Mouse (Mus musculus): ENCODE data around the gene Cyp2s1. TPM values are rescaled to one million over a fixed set of nuclear protein-coding genes. Genes with fewer than 3 reads are reported as not detected.
"Not testable (repeated sequence)": the region's sequence is repeated elsewhere in the genome, so short reads cannot be mapped to it uniquely, and the experiment has no call there.

Cyp2s1 gene
- total and polyA plus RNA-seq, 3 experiments, result not detected

GRCm38 (mm10) chr7:25794775-25795174, 21.9 kb downstream of the Cyp2s1 start:
- no peak overlapping the region for H3K27ac ChIP-seq (ENCODE audit: control insufficient read depth, low read depth, low read length)
- H3K9ac ChIP-seq (ENCODE audit: control insufficient read depth, low read depth, low read length, poor library complexity, severe bottlenecking), result no peak overlapping the region
- no peaks in the 10 kb centered on the region for H3K79me2 ChIP-seq (ENCODE audit: control insufficient read depth, insufficient read depth, low read length, poor library complexity)
- no peaks in the 10 kb centered on the region for H3K36me3 ChIP-seq (ENCODE audit: control insufficient read depth in 1 of 2, insufficient read depth in 2 of 2, low read length in 2 of 2)
- no peaks in the 10 kb centered on the region for H3K4me1 ChIP-seq (ENCODE audit: control insufficient read depth in 1 of 2, insufficient read depth in 2 of 2, low read length in 2 of 2)
- H3K27me3 ChIP-seq (ENCODE audit: control insufficient read depth in 1 of 2, insufficient read depth in 2 of 2, low read length in 2 of 2), result peaks cover 0 to 1% of the 10 kb centered on the region in 2 experiments; a peak in 1 of 4 replicates
- H3K4me3 ChIP-seq (ENCODE audit: control insufficient read depth in 1 of 2, insufficient read depth in 1 of 2, low read depth in 2 of 2, low read length in 2 of 2), result no peak overlapping the region
- no peaks in the 10 kb centered on the region for H3K9me3 ChIP-seq (replicated peaks; ENCODE audit: insufficient read depth, low read length)
- no peak for TF ChIP-seq SMC3 (IDR thresholded peaks at IDR 0.05; ENCODE audit: low read depth, low read length)
- no peak for TF ChIP-seq ZC3H11A (IDR thresholded peaks at IDR 0.05; ENCODE audit: low read depth, low read length)
- TF ChIP-seq POLR2AphosphoS2 (IDR thresholded peaks at IDR 0.05; ENCODE audit: low read length), result no peak
- no peak for TF ChIP-seq MAZ (IDR thresholded peaks at IDR 0.05; ENCODE audit: low read depth, low read length)
- no peak for TF ChIP-seq CHD1 (IDR thresholded peaks at IDR 0.05; ENCODE audit: low read depth, low read length)
- no peak for TF ChIP-seq CTCF (IDR thresholded peaks at IDR 0.05 in 2 of 3, conservative IDR thresholded peaks at IDR 0.05 in 1 of 3; ENCODE audit: control insufficient read depth in 1 of 3, insufficient read depth in 1 of 3, low read depth in 2 of 3, low read length in 3 of 3, poor library complexity in 1 of 3, severe bottlenecking in 1 of 3)
- no peak for TF ChIP-seq ELF1 (IDR thresholded peaks at IDR 0.05; ENCODE audit: low read depth, low read length)
- TF ChIP-seq BHLHE40 (IDR thresholded peaks at IDR 0.05; ENCODE audit: borderline replicate concordance, low read depth, low read length), result no peak
- no peak for TF ChIP-seq JUND (IDR thresholded peaks at IDR 0.05; ENCODE audit: low read depth, low read length)
- TF ChIP-seq GABPA (IDR thresholded peaks at IDR 0.05; ENCODE audit: low read depth, low read length), result no peak
- no peak for DNase-seq (ENCODE audit: low read depth, low spot score)

- TF ChIP-seq CHD2 (IDR thresholded peaks at IDR 0.05; ENCODE audit: low read length) (no peak), POLR2AphosphoS5 (IDR thresholded peaks at IDR 0.05; ENCODE audit: borderline replicate concordance, low read depth, low read length) (no peak), POLR2AphosphoS2 (IDR thresholded peaks at IDR 0.05; ENCODE audit: low read length) (no peak), TCF12 (IDR thresholded peaks at IDR 0.05; ENCODE audit: low read depth, low read length) (no peak), USF2 (IDR thresholded peaks at IDR 0.05; ENCODE audit: borderline replicate concordance in 1 of 2, insufficient read depth in 1 of 2, low read depth in 1 of 2, low read length in 2 of 2) (no peak), BHLHE40 (IDR thresholded peaks at IDR 0.05; ENCODE audit: borderline replicate concordance, low read depth, low read length) (no peak), MAX (IDR thresholded peaks at IDR 0.05; ENCODE audit: low read length) (no peak), E2F4 (IDR thresholded peaks at IDR 0.05; ENCODE audit: borderline replicate concordance, low read depth, low read length) (no peak)
- H3K4me3 ChIP-seq (ENCODE audit: control insufficient read depth in 1 of 2, insufficient read depth in 1 of 2, low read depth in 2 of 2, low read length in 2 of 2), result no peak overlapping the region
- no peak overlapping the region for H3K9ac ChIP-seq (ENCODE audit: control insufficient read depth, low read depth, low read length, poor library complexity, severe bottlenecking)
- no peaks in the 10 kb centered on the region for H3K4me1 ChIP-seq (ENCODE audit: control insufficient read depth in 1 of 2, insufficient read depth in 2 of 2, low read length in 2 of 2)
- H3K27me3 ChIP-seq (ENCODE audit: control insufficient read depth in 1 of 2, insufficient read depth in 2 of 2, low read length in 2 of 2), result peaks cover 0 to 1% of the 10 kb centered on the region in 2 experiments; a peak in 1 of 4 replicates
- no peak for DNase-seq (ENCODE audit: low read depth, low spot score)
- no peaks in the 10 kb centered on the region for H3K79me2 ChIP-seq (ENCODE audit: control insufficient read depth, insufficient read depth, low read length, poor library complexity)
- no peak overlapping the region for H3K27ac ChIP-seq (ENCODE audit: control insufficient read depth, low read depth, low read length)
- H3K36me3 ChIP-seq (ENCODE audit: control insufficient read depth in 1 of 2, insufficient read depth in 2 of 2, low read length in 2 of 2), result no peaks in the 10 kb centered on the region
- no peaks in the 10 kb centered on the region for H3K9me3 ChIP-seq (replicated peaks; ENCODE audit: insufficient read depth, low read length)
Measured at GRCm38 (mm10) chr7:25793679-25794078, 23.0 kb downstream of the Cyp2s1 start.

- not testable (repeated sequence) for H3K4me1 ChIP-seq (ENCODE audit: control insufficient read depth in 1 of 2, insufficient read depth in 2 of 2, low read length in 2 of 2); H3K4me3 ChIP-seq (ENCODE audit: control insufficient read depth in 1 of 2, insufficient read depth in 1 of 2, low read depth in 2 of 2, low read length in 2 of 2); H3K9ac ChIP-seq (ENCODE audit: control insufficient read depth, low read depth, low read length, poor library complexity, severe bottlenecking); H3K9me3 ChIP-seq (replicated peaks; ENCODE audit: insufficient read depth, low read length); H3K27me3 ChIP-seq (ENCODE audit: control insufficient read depth in 1 of 2, insufficient read depth in 2 of 2, low read length in 2 of 2); H3K36me3 ChIP-seq (ENCODE audit: control insufficient read depth in 1 of 2, insufficient read depth in 2 of 2, low read length in 2 of 2); H3K27ac ChIP-seq (ENCODE audit: control insufficient read depth, low read depth, low read length); H3K79me2 ChIP-seq (ENCODE audit: control insufficient read depth, insufficient read depth, low read length, poor library complexity); DNase-seq (ENCODE audit: low read depth, low spot score)
Measured at GRCm38 (mm10) chr7:25792966-25793365, 23.7 kb downstream of the Cyp2s1 start.
